Mouse (Mus musculus): ENCODE results near the gene Duox2. TPM values are rescaled to one million over a fixed set of nuclear protein-coding genes. Genes with fewer than 3 reads are reported as not detected.
"Not testable (repeated sequence)": the region's sequence is repeated elsewhere in the genome, so short reads cannot be mapped to it uniquely, and the experiment has no call there.

The Duox2 gene
- polyA plus RNA-seq (2015; fragmentation: Nextera tagmentation; extraction: Ambion mirVana): not detected in 2 replicates

DNA sequence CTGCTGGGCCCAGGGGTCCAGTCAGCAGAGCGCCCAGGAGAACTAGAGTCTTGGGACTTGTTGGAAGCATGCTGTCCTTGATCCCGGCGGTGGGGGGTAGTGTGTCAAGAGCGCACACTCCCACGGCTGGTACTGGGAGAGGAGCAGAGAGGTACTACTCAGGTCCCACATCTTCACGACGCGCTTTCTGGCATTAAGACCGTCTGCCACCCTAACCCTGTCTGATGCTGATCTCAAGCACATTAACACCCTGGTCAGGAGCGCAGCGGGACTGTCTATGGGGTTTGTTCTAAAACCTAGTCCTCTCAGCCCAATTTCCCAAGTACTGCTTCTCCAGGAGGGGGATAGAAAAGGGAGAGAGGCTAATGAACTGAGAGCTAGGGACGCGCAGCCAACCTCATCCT is at the start of gene Duox2:
Gene Duox2 (minus strand): TSS at position 354 of the 404 bp plus-strand sequence.
- H3K9ac ChIP-seq: peak within 1 kb of the TSS; percentile 26
- H3K36me3 ChIP-seq: no peaks in the 10 kb centered on the region
- H3K27me3 ChIP-seq: peaks cover 99% of the 10 kb centered on the region
- H3K9me3 ChIP-seq: no peaks in the 10 kb centered on the region
- peaks cover 40% of the 10 kb centered on the region for H3K4me1 ChIP-seq (replicated peaks)
- ATAC-seq (ENCODE audit: low read depth): no peak
- H3K27ac ChIP-seq (replicated peaks): no peak within 1 kb of the TSS
- H3K4me2 ChIP-seq: peak within 1 kb of the TSS; percentile 49
- peak within 1 kb of the TSS; percentile 20 for H3K4me3 ChIP-seq
- WGBS: 4% methylated on average over 13 of the region's 13 CpGs

DNA sequence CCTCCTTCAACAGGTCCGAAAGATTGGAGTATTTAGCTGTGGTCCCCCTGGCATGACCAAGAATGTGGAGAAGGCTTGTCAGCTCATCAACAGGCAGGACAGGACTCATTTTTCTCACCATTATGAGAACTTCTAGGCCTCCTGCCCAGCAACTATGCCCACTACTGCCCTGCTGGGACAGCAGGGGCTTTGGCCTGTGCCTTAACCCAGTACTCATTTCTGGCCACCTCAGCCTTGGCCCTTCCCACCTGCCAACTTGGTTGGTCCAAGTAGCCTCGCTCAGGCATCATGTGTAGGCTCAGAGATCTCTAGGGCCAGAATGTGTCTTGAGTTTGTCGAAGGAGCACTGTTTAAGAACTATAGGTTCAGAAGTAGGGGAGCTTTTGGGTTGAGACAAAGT is 49.0 kb upstream of the Duox2 start:
- Histone ChIP-seq H3K4me2 (no peak overlapping the region), H3K4me3 (no peak overlapping the region), H3K36me3 (no peaks in the 10 kb centered on the region), H3K27me3 (no peaks in the 10 kb centered on the region), H3K27ac (replicated peaks) (peak overlapping the region; percentile 100; the same call in 1 of the 2 replicates), H3K4me1 (replicated peaks) (peaks cover 47% of the 10 kb centered on the region), H3K9me3 (no peaks in the 10 kb centered on the region), H3K9ac (peak overlapping the region; percentile 84; the same call in 1 of the 2 replicates)
- no peak for ATAC-seq (ENCODE audit: low read depth)
- WGBS: 95% methylated on average over 3 of the region's 3 CpGs

GRCm38 (mm10) chr2:122346164-122346563 is 47.9 kb upstream of the Duox2 start:
- not testable (repeated sequence) for H3K27ac ChIP-seq (replicated peaks); H3K9me3 ChIP-seq; H3K36me3 ChIP-seq; H3K27me3 ChIP-seq; H3K9ac ChIP-seq; H3K4me3 ChIP-seq; ATAC-seq (ENCODE audit: low read depth); H3K4me2 ChIP-seq
- peaks cover 36% of the 10 kb centered on the region for H3K4me1 ChIP-seq (replicated peaks)
- WGBS: 93% methylated on average over 6 of the region's 6 CpGs

GRCm38 (mm10) chr2:122345106-122345893 is 47.1 kb upstream of the Duox2 start:
- H3K4me2 ChIP-seq: no peak overlapping the region
- 89% methylated on average over 6 of the region's 6 CpGs for WGBS
- H3K4me1 ChIP-seq (replicated peaks): peaks cover 27% of the 10 kb centered on the region
- no peaks in the 10 kb centered on the region for H3K36me3 ChIP-seq
- no peak for ATAC-seq (ENCODE audit: low read depth)
- no peak overlapping the region for H3K9ac ChIP-seq
- no peaks in the 10 kb centered on the region for H3K27me3 ChIP-seq
- H3K4me3 ChIP-seq: no peak overlapping the region
- H3K27ac ChIP-seq (replicated peaks): no peak overlapping the region
- H3K9me3 ChIP-seq: no peaks in the 10 kb centered on the region

GRCm38 (mm10) chr2:122337291-122337690 is 39.0 kb upstream of the Duox2 start:
- Histone ChIP-seq H3K9me3 (no peaks in the 10 kb centered on the region), H3K4me2 (peak overlapping the region; percentile 33), H3K36me3 (no peaks in the 10 kb centered on the region), H3K4me3 (peak overlapping the region; percentile 16), H3K27ac (replicated peaks) (no peak overlapping the region), H3K4me1 (replicated peaks) (no peaks in the 10 kb centered on the region), H3K27me3 (0 out of 2 replicates have a peak, but pooled peaks cover 4% of the 10 kb centered on the region), H3K9ac (no peak overlapping the region)
- no peak for ATAC-seq (ENCODE audit: low read depth)
- WGBS: 72% methylated on average over 21 of the region's 21 CpGs

GRCm38 (mm10) chr2:122334170-122334569 is 35.9 kb upstream of the Duox2 start:
- no peak for ATAC-seq (ENCODE audit: low read depth)
- Histone ChIP-seq H3K9me3 (no peaks in the 10 kb centered on the region), H3K36me3 (no peaks in the 10 kb centered on the region), H3K27me3 (0 out of 2 replicates have a peak, but pooled peaks cover 4% of the 10 kb centered on the region), H3K4me3 (no peak overlapping the region), H3K4me1 (replicated peaks) (no peaks in the 10 kb centered on the region), H3K4me2 (no peak overlapping the region), H3K27ac (replicated peaks) (no peak overlapping the region), H3K9ac (no peak overlapping the region)
- WGBS: 58% methylated on average over 3 of the region's 3 CpGs

DNA sequence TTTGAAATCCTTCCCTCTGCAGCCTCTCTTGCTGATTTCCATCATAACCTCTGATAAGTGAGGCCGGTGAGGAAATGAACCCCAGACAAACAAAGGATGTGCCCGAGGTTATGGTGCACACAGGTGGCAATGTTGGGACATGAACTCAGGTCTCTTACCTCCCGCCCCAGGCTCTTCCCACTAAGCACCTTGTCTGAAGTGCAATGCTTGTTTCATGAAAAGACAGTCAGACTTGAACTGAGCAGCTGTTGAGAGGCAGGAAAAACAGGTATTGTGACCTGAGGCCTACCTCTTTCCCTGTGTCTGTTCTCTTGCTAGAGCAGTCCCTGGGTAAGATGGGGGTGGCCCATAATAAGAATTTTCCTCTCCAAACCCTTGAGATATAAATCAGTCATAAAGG is 34.0 kb upstream of the Duox2 start:
- Histone ChIP-seq H3K4me1 (replicated peaks) (no peaks in the 10 kb centered on the region), H3K36me3 (no peaks in the 10 kb centered on the region), H3K27ac (replicated peaks) (no peak overlapping the region), H3K9me3 (no peaks in the 10 kb centered on the region), H3K27me3 (no peaks in the 10 kb centered on the region), H3K4me3 (no peak overlapping the region), H3K9ac (no peak overlapping the region), H3K4me2 (no peak overlapping the region)
- WGBS: 87% methylated on average over 3 of the region's 3 CpGs
- no peak for ATAC-seq (ENCODE audit: low read depth)

DNA sequence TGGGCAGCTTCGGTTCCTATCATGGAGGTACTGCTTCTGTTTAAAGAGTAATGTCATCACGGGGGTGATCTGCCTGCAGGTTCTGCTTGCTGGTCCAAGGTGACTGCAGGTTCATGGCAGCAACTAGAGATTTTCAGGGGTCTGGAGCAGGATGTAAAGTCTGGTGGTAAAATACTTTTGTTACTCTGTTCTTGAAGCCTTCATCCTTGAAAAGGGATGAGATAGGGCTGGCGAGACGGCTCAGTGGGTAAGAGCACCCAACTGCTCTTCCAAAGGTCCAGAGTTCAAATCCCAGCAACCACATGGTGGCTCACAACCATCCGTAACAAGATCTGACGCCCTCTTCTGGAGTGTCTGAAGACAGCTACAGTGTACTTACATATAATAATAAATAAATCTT is 32.1 kb upstream of the Duox2 start:
- not testable (repeated sequence) for ATAC-seq (ENCODE audit: low read depth); H3K9ac ChIP-seq; H3K9me3 ChIP-seq; H3K27ac ChIP-seq (replicated peaks); H3K36me3 ChIP-seq; H3K4me1 ChIP-seq (replicated peaks); H3K27me3 ChIP-seq; H3K4me2 ChIP-seq; H3K4me3 ChIP-seq
- 85% methylated on average over 6 of the region's 6 CpGs for WGBS

- Histone ChIP-seq H3K27me3 (no peaks in the 10 kb centered on the region), H3K4me1 (replicated peaks) (no peaks in the 10 kb centered on the region)
- WGBS: 77% methylated on average over 3 of the region's 3 CpGs
Measured at GRCm38 (mm10) chr2:122327986-122328385, 29.7 kb upstream of the Duox2 start.

GRCm38 (mm10) chr2:122325361-122325760 is 27.1 kb upstream of the Duox2 start:
- H3K4me2 ChIP-seq: no peak overlapping the region
- no peaks in the 10 kb centered on the region for H3K27me3 ChIP-seq
- no peak for ATAC-seq (ENCODE audit: low read depth)
- H3K4me1 ChIP-seq (replicated peaks): no peaks in the 10 kb centered on the region
- no peak overlapping the region for H3K27ac ChIP-seq (replicated peaks)
- H3K36me3 ChIP-seq: no peaks in the 10 kb centered on the region
- no peak overlapping the region for H3K9ac ChIP-seq
- no peaks in the 10 kb centered on the region for H3K9me3 ChIP-seq
- 78% methylated on average over 2 of the region's 2 CpGs for WGBS
- H3K4me3 ChIP-seq: no peak overlapping the region

More at GRCm38 (mm10) chr2:122327986-122328385, 29.7 kb upstream of the Duox2 start:
- no peak overlapping the region for H3K9ac ChIP-seq
- no peak overlapping the region for H3K27ac ChIP-seq (replicated peaks)
- no peak overlapping the region for H3K4me3 ChIP-seq
- H3K36me3 ChIP-seq: no peaks in the 10 kb centered on the region
- no peak for ATAC-seq (ENCODE audit: low read depth)
- H3K4me2 ChIP-seq: no peak overlapping the region
- H3K9me3 ChIP-seq: no peaks in the 10 kb centered on the region

GRCm38 (mm10) chr2:122324586-122324985 is 26.3 kb upstream of the Duox2 start:
- WGBS: 85% methylated on average over 3 of the region's 3 CpGs
- Histone ChIP-seq H3K4me2 (no peak overlapping the region), H3K4me3 (no peak overlapping the region)

DNA sequence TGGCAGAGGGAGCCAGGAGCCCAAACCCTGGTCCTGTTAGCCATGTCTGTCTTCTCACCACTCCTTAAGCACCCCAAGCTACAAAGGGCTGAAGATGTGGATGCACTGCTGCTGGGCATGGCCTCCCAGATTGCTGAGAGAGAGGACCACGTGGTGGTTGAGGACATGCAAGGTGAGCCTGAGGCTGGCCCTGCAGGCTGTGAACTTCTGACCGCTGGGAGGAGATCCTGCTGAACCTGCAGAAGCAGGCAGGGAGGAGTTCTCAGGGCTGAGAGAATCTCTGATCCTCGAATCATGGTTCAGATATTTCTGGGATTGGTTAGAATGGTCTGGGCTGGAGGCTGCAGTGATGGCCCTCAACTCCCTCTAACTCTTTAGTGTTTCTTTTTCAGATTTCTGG is 25.7 kb upstream of the Duox2 start:
- no peak overlapping the region for H3K27ac ChIP-seq (replicated peaks)
- WGBS: 64% methylated on average over 3 of the region's 3 CpGs
- no peak overlapping the region for H3K4me2 ChIP-seq
- H3K27me3 ChIP-seq: no peaks in the 10 kb centered on the region
- no peaks in the 10 kb centered on the region for H3K36me3 ChIP-seq
- ATAC-seq (ENCODE audit: low read depth): no peak
- H3K9ac ChIP-seq: no peak overlapping the region
- H3K9me3 ChIP-seq: no peaks in the 10 kb centered on the region
- H3K4me3 ChIP-seq: no peak overlapping the region
- H3K4me1 ChIP-seq (replicated peaks): no peaks in the 10 kb centered on the region

More at GRCm38 (mm10) chr2:122324586-122324985, 26.3 kb upstream of the Duox2 start:
- Histone ChIP-seq H3K27ac (replicated peaks) (no peak overlapping the region), H3K9ac (no peak overlapping the region), H3K9me3 (no peaks in the 10 kb centered on the region), H3K36me3 (no peaks in the 10 kb centered on the region), H3K4me1 (replicated peaks) (no peaks in the 10 kb centered on the region), H3K27me3 (no peaks in the 10 kb centered on the region)
- no peak for ATAC-seq (ENCODE audit: low read depth)

GRCm38 (mm10) chr2:122317384-122317783 is 19.1 kb upstream of the Duox2 start:
- no peak for ATAC-seq (ENCODE audit: low read depth)
- Histone ChIP-seq H3K4me1 (replicated peaks) (peaks cover 11% of the 10 kb centered on the region), H3K4me3 (no peak overlapping the region), H3K27me3 (peaks cover 36% of the 10 kb centered on the region), H3K9ac (no peak overlapping the region), H3K4me2 (no peak overlapping the region), H3K27ac (replicated peaks) (no peak overlapping the region), H3K36me3 (no peaks in the 10 kb centered on the region), H3K9me3 (no peaks in the 10 kb centered on the region)
- 75% methylated on average over 4 of the region's 4 CpGs for WGBS
